Mouse (Mus musculus): ENCODE data around the gene Nrxn2.

The Nrxn2 gene

DNA sequence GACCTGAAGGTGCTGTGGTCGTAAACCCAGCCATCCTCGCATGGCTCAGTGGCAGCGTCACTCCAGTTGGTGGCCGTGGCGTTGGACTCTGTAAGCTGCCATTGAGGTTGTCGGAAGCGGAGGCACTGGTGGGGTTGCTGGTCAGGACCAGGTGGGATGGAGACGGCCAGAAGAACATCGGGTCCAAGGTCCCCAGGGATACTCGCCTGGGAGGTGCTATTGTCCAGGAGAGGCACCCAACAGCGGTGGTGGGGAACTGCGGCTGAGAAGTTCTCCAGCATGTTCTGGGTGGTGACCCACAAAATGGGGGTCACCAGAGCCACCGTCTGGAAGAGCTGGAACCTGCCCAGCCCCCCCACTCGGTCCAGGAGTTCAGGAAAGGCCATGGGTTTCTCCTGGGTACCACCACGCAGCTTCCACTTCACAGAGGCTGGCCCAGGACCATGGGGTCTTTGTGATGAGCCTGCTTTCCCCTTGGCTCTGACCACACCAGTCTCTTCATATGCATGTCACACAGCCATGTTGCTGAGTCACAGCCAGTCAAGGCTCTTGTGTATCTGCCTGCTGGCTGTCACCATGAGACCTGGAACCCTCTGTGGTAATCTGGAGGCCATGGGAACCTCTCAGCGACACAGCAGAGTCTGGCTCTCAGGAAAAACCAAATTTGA is 124.0 kb downstream of the Nrxn2 start, which contains the start of gene Slc22a12:
Gene Slc22a12 (minus strand): TSS at position 666 of the 668 bp plus-strand sequence.
- no peak for DNase-seq (ENCODE audit: low read depth, low spot score)

DNA sequence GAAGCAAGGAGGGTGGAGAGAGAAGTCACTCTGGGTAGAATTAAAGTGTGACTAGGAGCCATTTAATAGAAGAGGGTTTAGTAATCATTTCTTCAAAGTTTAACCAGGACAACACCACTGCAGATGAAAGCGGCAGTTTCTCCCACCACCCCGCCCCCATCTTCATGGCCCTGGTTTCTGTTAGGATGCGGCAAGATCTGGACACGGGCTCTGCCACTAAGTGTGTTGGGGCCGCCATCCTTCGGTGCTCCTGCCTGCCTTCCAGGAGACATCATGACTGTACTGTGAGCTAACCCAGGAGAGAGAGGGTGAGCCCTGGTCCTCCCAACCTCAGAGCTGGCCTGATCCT is 124.5 kb downstream of the Nrxn2 start:
- no peak for DNase-seq (ENCODE audit: low read depth, low spot score)

DNA sequence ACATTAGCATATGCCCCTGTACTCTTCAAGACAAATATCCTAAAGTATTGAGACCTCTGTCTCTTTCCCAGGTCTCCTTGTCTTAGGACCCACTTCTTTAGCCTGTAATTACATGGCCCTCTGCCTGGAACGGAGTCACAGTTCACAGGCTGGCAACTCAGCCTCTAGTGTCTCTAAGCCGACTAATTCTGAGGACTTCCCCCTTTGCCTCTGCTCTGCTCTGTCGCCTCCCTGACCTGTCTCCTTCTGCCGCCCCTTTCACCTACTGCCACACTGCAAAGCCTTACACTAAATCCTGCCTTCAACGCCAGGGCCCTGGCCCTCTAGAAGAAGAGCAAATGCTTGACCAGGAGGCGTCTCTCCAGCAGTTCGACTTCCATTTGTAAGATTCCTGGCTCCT is 125.0 kb downstream of the Nrxn2 start:
- no peak for DNase-seq (ENCODE audit: low read depth, low spot score)

GRCm38 (mm10) chr19:6544712-6545111 is 126.2 kb downstream of the Nrxn2 start:
- no peak for DNase-seq (ENCODE audit: low read depth, low spot score)

GRCm38 (mm10) chr19:6545481-6545880 is 127.0 kb downstream of the Nrxn2 start:
- no peak for DNase-seq (ENCODE audit: low read depth, low spot score)

DNA sequence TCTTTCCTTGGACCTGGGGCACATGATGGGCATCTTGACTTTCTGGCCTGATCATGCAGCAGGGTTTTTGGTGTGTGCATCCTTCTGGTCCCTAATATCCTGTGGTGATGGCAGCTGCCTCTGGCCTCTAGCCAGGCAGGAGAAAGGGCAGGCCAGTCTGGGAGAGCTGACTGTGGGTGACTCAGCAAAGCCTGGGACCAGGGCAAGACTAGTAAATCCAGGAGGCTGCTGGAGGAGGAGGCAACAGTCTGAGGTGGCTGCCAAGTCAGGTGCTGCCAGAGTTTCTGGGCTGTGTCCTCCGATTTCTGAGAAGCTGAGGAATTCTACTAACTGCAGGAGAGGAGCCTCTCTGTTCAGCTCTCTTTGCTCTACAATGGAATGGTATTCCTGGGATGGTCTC is 127.6 kb downstream of the Nrxn2 start:
- DNase-seq (ENCODE audit: low read depth, low spot score) = no peak

- DNase-seq (ENCODE audit: low read depth, low spot score) = no peak
These were observed 129.3 kb downstream of the Nrxn2 start for GRCm38 (mm10) chr19:6547801-6548200.

DNA sequence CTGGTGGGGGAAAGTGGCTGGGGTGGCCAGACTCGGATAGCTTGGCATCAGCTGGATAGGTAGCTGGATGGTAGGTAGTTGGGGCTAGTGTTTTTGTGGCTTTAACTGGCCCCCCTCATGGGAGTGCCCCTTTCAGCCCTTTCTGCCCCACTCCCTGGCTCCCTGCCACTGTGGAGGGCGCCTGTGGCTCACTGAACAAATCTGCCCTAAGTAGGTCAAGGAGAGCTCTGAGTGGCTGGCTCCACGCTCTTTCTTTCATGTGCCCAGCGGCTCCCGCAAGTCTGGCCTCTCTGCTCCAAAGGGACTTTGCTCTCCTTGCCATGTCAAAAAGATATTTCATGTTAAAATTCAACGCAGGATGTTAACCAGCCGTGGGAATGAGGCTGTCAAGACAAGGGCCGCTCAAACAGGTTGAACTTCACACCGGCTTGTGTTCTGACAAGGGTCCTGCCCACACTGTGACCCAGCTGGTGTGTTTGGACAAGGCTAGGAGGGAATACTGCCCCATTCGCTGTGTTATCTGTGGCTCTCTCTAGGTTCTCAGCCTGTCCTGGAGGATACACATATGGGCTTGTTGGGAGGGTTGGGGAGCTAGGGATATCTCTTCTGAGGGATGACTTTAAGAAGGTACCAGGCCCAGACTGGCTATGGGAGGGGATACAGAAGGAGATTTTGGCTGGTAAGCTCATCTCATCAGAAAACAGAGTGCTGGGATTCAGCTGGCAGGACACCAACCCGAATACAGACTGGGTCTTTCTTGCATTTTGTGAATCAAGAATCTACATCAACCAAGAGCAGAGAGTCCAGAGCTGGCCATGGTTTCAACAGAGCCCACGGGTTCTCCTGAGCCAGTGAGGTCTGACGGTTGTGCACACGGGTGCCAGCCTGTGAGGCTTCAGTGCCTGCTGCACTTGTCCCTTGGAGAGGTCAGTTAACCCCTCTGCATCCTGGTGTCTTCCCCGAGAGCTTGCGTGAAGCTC is 130.2 kb downstream of the Nrxn2 start:
- DNase-seq (ENCODE audit: low read depth, low spot score) = no peak

DNA sequence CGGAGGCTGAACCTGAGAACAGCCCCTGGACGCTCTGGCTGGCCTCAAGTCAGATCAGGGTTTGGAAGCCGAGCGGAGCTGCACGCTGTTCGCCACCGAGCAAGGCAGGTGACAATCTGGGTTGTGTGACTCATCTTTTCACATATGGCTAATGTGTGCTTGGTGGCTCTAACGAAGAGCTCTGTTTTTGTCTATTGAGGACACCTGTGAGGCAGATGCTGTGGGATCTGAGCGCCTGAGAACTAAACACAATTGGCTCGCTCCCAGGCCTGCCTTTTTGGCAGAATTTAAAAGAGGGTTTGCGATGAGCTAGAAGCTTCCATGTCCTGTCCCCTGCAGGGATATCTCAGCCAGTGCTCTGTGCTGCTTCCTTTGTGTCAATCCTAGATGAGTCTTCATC is 131.0 kb downstream of the Nrxn2 start:
- DNase-seq (ENCODE audit: low read depth, low spot score) = no peak

GRCm38 (mm10) chr19:6551215-6551614 is 132.7 kb downstream of the Nrxn2 start:
- no peak for DNase-seq (ENCODE audit: low read depth, low spot score)

DNA sequence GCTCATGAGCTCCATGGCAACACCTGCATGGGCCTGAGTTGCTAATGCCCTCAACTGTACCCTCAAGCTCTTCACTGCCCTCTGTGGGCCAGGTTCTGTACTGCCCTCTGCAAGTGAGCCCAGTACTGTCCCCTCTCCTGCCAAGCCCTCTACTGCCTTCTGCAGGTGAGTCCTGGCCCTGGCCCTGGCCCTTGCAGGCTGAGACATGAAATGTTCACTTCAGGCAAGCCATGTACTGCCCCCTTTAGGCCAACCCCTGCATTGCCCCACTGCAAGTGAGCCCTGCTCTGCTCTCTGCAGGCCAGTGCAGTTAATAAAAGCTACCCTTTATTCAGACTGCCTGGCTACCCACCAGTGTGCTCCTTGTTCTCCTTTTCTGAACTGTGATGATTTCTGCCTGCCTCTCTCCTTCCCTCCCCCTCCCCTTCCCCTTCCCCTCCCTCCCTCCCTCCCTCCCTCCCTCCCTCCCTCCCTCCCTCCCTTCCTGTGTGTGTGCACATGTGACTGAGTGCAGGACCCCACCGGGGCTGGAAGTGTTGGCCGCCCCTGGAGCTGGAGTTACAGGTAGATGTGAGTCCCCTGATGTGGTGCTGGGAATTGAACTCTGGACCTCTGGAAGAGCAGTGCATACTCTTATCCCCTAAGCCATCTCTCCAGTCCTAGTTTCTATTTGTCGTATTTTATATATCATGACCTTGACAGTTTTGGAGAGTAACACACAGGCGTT is 133.9 kb downstream of the Nrxn2 start:
- peak; percentile 83 for DNase-seq (ENCODE audit: low read depth, low spot score)

DNA sequence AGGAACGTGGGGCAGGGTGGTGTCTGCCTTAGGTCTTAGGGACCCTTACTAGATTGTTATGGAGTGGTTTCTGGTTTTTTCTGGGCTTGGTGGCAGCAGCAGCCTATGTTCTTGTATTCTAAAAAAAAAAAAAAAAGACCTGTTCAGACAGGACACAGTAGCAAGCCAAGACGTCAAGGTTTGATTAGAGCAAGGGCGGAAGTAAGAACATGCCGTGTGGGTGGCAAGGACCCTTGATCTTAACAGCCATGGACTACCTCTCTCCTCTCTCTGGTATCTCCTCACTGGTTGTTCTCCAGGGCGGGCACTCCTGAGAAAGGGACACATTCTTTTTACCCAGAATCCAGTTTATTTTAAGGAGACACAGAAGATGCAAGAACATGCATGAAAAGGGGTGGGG is 134.6 kb downstream of the Nrxn2 start:
- DNase-seq (ENCODE audit: low read depth, low spot score) = no peak

- no peak for DNase-seq (ENCODE audit: low read depth, low spot score)
These were observed 135.5 kb downstream of the Nrxn2 start for GRCm38 (mm10) chr19:6553819-6554582.

GRCm38 (mm10) chr19:6559576-6559975 is 141.0 kb downstream of the Nrxn2 start:
- DNase-seq (ENCODE audit: low read depth, low spot score) = no peak

DNA sequence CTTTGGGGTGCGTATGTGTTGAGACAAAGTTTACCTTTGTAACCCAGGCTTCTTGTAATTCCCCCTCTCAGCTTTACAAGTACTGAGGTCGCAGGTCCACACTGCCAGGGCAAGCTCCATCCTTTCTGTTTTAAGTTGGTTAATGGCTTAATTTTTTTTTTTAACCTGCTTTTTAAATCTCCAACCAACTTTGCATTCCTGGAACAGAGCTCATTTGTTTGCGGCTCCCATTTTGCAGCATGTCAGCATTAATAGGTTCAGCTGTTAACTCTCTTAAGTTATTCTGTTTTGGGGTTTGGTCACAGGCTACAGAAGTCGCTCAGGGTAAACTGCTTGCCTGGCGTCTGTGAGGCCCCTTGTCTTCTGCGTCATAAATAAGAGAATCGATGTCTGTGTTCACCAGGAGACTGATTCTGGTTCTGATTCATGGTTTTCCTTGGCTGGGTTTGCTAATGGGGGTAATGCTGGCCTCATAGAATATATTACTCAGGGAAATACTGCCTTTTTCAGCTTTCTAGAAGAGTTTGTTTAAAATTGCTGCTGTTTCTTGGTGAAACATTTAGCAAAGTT is 141.8 kb downstream of the Nrxn2 start:
- DNase-seq (ENCODE audit: low read depth, low spot score) = no peak

- no peak for DNase-seq (ENCODE audit: low read depth, low spot score)
These were observed 146.6 kb downstream of the Nrxn2 start for GRCm38 (mm10) chr19:6565136-6565535.

GRCm38 (mm10) chr19:6566450-6566849 is 147.9 kb downstream of the Nrxn2 start:
- DNase-seq (ENCODE audit: low read depth, low spot score) = no peak

- no peak for DNase-seq (ENCODE audit: low read depth, low spot score)
These were observed 150.5 kb downstream of the Nrxn2 start for GRCm38 (mm10) chr19:6569021-6569420.

- DNase-seq (ENCODE audit: low read depth, low spot score) = peak; percentile 60
These were observed 151.0 kb downstream of the Nrxn2 start for GRCm38 (mm10) chr19:6569561-6569960.

DNA sequence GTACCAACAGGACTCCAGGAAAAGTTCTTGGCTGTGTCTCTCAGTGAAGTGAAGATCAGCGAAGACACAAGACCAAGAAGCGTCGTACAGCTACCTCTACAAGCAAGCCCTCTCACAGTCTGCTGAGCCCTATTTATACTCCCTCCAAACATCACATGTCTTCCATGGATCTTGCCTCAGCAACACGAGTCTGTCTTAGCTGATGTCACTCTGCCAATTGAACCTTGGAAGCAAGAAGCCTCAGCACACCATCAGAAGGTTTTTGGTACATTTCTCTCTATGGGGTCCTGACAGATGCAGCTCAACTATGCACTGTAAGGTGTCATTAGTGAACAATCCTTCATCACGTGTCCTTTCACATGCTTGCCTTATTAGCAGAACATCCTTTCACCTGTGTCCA is 152.9 kb downstream of the Nrxn2 start:
- DNase-seq (ENCODE audit: low read depth, low spot score) = no peak

DNA sequence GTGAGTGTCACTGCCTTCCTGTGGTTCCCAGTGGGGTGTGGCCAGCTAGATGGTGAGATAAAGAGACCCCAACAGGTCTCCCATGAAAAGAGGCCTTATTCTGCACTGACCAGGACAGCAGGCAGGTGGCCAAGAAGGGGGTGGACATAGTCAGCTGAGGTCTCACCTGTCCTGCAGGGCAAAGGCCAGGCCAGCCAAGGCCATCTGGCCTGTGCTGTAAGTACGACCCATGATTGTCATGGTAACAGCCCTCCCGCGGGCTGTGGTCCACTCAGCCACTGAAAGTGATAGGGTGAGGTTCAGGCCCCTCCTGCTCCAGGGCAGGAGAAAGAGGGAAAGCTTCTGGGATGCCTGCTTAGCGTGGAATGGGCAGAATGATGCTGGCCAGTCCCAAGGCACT is 153.5 kb downstream of the Nrxn2 start:
- no peak for DNase-seq (ENCODE audit: low read depth, low spot score)
